Mouse (Mus musculus) ovary, adult 18-20 months (tissue): Measurements from ENCODE around the gene Sp1.

Experiments used
- DNase-seq: peaks from one replicate; pipeline ENCODE4 v3.0.0; 2022; ENCODE audit warnings: low spot score, mixed read lengths

Sp1 gene

DNA sequence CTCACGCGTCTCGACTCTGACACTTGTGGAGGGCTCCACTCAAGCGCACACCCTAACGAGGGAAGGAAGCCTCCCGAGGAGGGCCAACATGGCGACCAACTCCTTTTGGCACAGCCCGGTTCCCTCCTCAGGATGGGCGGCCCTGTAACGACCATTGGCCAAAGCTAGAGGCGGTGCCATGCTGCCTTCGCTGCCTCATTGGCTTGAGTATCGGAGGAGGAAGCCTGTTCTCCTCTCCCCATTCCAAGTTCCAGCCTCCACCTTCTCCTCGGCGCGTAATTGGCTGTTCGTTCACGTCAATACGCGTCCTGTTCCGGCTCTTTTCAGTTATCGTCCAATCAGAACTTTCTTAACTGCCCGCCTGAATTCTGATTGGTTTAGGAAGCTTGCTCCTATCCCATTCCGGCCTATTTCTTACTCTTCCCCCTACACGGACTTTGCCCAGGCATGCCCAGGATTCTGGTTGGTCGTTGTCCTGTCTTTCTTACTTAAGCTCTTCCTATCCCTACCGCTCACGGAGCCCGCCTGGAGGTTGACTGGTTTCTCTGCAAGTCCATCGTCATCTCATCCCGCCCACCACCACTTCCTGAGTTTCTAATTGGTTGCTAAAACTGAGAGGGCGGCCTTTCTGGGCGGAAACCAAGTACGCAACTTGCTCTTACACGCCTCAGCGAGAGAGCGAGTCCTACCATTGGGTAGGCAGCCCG lies at the start of gene Sp1:
Sp1 (plus strand) TSS at position 655 of the 707 bp plus-strand sequence.
- peak; percentile 100 for DNase-seq

- no peak for DNase-seq
Measured at GRCm38 (mm10) chr15:102356501-102357325, 49.2 kb upstream of the Sp1 start.

DNA sequence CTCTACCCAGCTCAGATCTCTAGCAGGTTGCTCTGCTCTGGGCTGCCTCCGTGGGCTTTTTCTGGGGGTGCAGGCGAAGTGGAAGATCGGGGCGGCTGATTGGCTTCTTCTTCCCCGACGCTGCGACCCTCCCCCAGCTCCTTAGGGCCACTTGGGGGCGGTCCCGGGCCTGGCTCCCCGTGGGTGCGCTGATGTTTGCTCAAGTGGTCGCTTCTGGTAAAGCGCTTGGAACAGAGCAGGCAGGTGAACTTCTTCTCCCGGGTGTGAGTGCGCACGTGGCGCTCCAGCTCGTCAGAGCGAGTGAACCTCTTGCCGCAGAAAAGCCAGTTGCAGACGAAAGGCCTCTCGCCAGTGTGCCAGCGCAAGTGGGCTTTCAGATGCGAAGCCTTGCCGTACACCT lies 47.8 kb upstream of the Sp1 start:
- DNase-seq = no peak

DNA sequence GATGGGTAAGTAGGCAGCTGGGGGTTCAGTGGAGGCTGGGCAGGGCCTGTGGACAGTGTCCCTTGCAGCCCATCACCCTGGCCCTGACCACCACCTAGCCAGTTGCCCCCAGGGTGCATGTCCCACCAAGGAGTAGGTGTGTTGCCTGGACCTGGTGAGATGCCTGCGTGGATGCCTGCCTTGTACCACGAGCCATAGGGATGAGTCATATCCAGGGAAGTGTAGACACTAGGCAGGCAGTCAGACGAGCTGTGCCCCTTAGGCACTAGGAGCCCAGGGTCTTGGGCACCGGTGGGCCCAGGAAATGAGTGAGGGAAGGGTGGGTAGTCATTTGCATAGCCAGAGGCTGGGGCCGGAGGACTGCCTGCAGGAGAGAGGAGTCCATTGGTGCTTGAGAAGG lies 47.1 kb upstream of the Sp1 start:
- no peak for DNase-seq

DNA sequence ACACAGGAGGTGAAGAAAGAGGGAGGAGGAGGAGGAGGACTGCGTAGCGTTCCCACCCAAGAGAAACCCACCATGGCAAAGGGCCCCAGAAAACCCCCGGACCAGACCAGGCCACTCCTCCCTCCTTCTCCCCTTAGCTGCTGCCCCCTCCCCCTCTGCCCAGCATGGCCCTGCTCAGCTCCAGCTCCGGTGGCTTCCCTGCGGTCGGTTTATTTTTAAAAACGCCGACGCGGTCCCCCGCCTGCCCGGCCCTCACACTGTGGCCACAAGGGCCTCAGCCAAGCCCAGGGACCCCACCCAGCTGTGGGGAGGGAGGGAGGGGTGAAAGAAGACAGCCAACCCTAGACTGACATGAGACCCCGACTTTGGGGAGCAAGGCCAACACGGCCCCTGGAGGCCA lies 43.3 kb upstream of the Sp1 start:
- no peak for DNase-seq

- no peak for DNase-seq
Measured at GRCm38 (mm10) chr15:102364678-102365077, 41.3 kb upstream of the Sp1 start.

GRCm38 (mm10) chr15:102366238-102366637 lies 39.7 kb upstream of the Sp1 start:
- DNase-seq = no peak

DNA sequence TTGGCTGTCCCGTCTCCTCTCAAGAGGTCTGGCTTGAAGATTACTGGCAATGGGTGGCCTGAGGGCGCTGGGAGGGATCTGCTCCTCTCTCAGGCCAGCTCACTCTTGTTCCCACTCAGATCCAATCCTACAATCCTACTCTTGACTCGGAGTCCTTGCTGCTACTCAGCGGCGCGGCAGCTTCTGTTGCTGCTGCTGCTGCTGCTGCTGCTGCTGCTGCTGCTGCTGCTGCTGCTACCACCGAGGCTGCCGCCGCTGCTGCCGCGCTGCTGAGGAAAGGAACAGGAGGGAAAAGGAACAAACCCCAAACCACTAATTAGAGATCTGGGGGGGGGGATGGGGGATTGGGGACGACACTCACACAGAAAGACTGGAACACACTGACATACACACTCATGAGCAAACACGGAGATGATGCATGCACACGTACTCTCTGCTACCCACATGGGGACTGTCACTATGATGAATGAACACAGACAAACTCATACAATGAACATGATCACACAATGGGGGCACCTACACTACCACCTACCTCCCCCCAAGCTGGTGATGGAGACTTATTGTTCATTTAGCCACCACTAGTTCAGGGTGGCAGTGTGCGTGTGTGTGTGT lies 39.1 kb upstream of the Sp1 start, which contains the start of gene Sp7:
Sp7 (minus strand) TSS at position 450 of the 612 bp plus-strand sequence.
- no peak for DNase-seq

GRCm38 (mm10) chr15:102369972-102370371 lies 36.0 kb upstream of the Sp1 start:
- no peak for DNase-seq

GRCm38 (mm10) chr15:102370727-102371126 lies 35.2 kb upstream of the Sp1 start:
- DNase-seq = no peak

DNA sequence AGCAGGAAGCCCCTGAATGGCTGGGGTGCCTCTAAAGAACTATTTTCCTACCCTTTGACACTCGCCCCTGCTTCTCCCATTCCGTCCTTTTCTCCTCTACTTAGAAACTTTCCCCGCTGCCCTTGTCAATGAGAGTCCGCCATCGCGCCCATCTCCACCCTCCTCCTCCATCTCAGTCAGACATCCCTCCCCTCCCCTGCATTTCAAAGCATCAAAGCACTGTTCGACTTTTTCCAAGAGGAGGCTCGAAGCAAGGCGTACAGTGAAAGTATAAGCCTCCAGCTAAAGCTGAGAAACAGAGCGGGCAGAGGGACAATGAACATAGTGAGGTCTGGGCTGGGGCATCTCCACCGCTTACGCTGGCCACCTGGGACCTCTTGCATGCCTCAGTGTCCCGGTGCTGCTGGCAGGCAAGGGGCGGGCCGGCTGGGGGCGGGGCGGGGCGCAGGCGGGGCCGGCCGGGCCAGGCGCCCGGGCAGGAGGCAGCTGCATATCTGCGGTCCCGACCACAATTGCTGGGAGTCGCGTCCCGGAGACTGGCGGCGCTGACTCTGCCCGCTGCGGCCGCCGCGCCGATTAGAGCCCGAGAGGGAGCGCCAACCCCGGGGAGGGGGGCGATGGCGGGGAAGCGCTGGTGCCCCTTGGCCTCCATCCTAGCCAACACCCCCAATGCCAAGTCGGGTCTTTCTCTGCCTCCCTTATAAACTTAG lies 29.3 kb upstream of the Sp1 start:
- DNase-seq = peak; percentile 45

DNA sequence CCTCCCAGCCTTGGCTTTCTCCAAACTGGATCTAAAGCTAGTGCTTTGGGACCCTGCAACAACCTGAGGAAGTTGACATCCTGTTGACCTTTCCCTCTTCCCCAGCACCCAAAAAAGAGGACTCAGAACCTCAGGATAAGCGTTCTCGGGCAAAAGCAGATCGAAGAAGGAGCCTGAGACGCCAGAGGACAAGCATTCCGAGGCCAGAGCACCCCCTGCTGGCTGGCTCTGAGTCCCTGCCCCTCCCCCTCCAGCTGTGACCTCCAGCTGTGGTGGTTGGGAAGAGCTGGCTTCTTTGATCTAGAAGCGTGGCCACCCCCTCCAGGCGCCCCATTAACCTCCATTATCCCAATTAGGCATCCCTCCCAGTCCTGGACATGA lies 28.8 kb upstream of the Sp1 start:
- peak; percentile 68 for DNase-seq

DNA sequence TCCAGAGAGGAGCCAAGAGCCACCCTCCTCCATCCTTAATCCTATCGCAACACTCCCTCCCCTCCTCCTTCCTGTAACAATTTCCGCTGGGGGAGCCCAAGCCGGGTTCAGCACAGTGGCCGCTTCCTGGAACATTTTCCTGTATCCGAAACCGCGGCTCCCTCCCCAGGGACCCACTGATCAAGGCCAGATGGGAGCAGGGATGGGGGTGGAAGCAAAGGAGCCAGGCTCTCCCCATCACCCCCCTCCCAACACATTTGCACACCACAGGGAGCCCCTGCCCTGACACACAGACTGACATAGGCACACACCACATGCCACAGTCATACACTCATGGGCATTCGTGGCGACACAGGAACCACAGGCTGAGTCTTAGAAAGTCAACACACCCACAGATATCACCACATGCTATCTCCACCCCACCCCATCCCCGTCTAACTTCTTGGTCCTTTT lies 28.1 kb upstream of the Sp1 start:
- DNase-seq = no peak

GRCm38 (mm10) chr15:102381575-102381974 lies 24.4 kb upstream of the Sp1 start:
- DNase-seq = peak; percentile 68

DNA sequence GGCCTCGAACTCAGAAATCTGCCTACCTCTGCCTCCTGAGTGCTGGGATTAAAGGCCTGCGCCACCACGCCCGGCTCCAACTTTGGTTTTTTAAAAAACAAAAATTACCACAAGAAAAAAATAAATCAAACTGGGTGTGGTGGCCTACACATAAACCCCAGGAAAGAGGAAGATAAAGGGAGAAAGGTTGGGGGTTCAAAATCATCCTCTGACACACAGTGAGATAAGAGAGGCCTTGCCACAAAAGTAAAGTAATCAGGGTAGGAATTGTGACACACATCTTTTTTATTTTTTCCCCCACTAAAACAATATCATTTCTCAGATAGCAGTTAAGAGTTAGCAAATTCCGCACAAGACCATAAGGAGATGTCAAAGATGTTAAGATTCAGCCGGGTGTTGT lies 22.3 kb upstream of the Sp1 start:
- no peak for DNase-seq

GRCm38 (mm10) chr15:102386640-102387039 lies 19.3 kb upstream of the Sp1 start:
- DNase-seq = no peak

- no peak for DNase-seq
Measured at GRCm38 (mm10) chr15:102388942-102389341, 17.0 kb upstream of the Sp1 start.

GRCm38 (mm10) chr15:102392520-102392919 lies 13.4 kb upstream of the Sp1 start:
- DNase-seq = no peak

GRCm38 (mm10) chr15:102393584-102394014 lies 12.3 kb upstream of the Sp1 start:
- DNase-seq = no peak

DNA sequence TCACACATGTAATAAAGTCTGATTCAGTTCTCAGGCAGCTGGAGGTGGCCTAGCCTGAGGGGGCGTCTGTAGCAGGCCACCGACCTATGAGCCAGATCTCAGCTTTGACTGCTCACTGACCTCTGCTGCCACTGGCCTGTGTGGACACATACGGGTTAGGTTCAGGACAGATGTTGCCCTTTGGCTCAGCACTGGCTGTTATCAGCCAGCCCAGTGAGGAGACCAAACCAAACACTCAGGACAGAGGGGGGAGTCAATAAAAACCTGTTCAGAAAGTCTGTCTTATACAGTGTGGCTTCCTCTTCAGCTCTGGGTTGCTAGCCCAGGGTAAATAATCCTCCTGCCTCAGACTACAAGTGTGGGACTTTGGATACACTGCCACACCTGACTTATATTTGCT lies 10.9 kb upstream of the Sp1 start:
- no peak for DNase-seq

DNA sequence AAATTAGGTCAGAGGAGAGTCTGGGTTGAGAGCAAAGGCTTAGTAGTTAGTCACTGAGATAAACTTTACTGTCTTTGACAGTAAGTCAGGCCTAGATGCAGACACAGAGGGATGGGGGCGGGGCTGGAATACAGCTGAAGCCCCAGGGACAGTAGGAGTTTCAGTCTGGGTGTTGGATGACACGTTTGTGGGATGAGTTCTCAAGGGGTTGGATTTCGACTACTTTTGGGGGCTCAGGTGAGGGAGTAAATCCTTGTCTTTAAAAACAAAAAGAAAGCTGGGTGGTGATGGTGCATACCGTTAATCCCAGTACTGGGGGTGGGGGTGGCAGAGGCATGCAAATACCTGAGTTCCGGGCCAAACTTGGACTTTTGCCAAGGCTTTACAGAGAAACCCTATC lies 7.3 kb upstream of the Sp1 start:
- DNase-seq = no peak
